1 mouse cellular context compared by ENCODE assay signal in the genomic region with DNA sequence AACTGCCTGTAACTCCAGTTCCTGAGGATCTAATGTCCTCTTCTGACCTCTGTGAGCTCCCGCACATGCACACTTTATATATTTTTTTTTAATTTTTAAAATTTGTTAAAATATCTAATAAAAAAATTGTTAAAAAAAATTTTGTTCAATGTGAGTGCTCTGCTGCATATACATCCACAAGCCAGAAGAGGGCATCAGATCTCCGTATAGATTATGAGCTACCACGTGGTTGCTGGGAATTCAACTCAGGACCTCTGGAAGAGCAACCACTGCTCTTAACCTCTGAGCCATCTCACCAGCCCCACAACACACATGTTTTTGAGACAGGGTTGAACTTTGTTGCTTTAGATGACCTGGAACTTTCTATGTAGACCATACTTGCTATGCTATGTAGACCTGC.
TF ChIP-seq lines count a peak whose summit lies in the region.

No protein-coding gene starts in this region.

TF ChIP-seq in CH12.LX, 34 proteins besides CTCF, POLR2A, EP300 and RAD21 (continued from another document):
- TF ChIP-seq ZNF384 (IDR thresholded peaks at IDR 0.05; ENCODE audit: low read depth, low read length) = peak; percentile 25; the same call in 1 of the 2 replicates
- TF ChIP-seq MEF2A (IDR thresholded peaks at IDR 0.05; ENCODE audit: borderline replicate concordance, low read depth, low read length) = no peak
- TF ChIP-seq MAX (IDR thresholded peaks at IDR 0.05; ENCODE audit: low read length) = peak; percentile 84
